ENCODE assay signal across 8 mouse cellular contexts in genomic region chr2:25545996-25546810, GRCm38 (mm10). TPM values are rescaled to one million over a fixed set of nuclear protein-coding genes. Genes with fewer than 3 reads are reported as not detected.
DNase-seq lines count a peak whose midpoint lies in the region; ATAC-seq lines count a peak whose summit lies in the region.

No protein-coding gene starts in this region.

- DNase-seq in kidney, postnatal 10 days, result no peak
- peak; percentile 18 for DNase-seq in MEL-GATA-1-ER (ENCODE audit: extremely low read depth, low read depth)
- no peak for DNase-seq in yolk sac, embryonic 10.5 days (ENCODE audit: low spot score)
- no peak for DNase-seq in thymus, postnatal 0 days (ENCODE audit: low spot score)

- H3K27me3 ChIP-seq in kidney, embryonic 14.5 days (ENCODE audit: control insufficient read depth, insufficient read depth, low read length), result no peaks in the 10 kb centered on the region
- no peaks in the 10 kb centered on the region for H3K27me3 ChIP-seq in intestine, embryonic 16.5 days (replicated peaks; ENCODE audit: control insufficient read depth, insufficient read depth, low read length)
- no peaks in the 10 kb centered on the region for H3K27me3 ChIP-seq in midbrain, embryonic 15.5 days (replicated peaks)

- peak overlapping the region; percentile 80 for H3K9ac ChIP-seq in kidney, embryonic 14.5 days (ENCODE audit: low read depth, low read length)
- H3K9ac ChIP-seq in intestine, embryonic 16.5 days (ENCODE audit: low read depth, low read length), result peak overlapping the region; percentile 87
- peak overlapping the region; percentile 49 for H3K9ac ChIP-seq in midbrain, embryonic 15.5 days

- H3K4me1 ChIP-seq in kidney, embryonic 14.5 days (ENCODE audit: control insufficient read depth, insufficient read depth, low read length), result peaks cover 14% of the 10 kb centered on the region
- peaks cover 6% of the 10 kb centered on the region for H3K4me1 ChIP-seq in intestine, embryonic 16.5 days (ENCODE audit: control insufficient read depth, insufficient read depth, low read length)
- H3K4me1 ChIP-seq in midbrain, embryonic 15.5 days, result peaks cover 11% of the 10 kb centered on the region

- WGBS in kidney, embryonic 14.5 days, result 9% methylated on average over 31 of the region's 43 CpGs
- 6% methylated on average over 43 of the region's 43 CpGs for WGBS in intestine, embryonic 16.5 days
- 7% methylated on average over 43 of the region's 43 CpGs for WGBS in midbrain, embryonic 15.5 days

- peak overlapping the region; percentile 64 for H3K27ac ChIP-seq in kidney, embryonic 14.5 days (ENCODE audit: low read depth, low read length)
- H3K27ac ChIP-seq in intestine, embryonic 16.5 days (ENCODE audit: low read length), result peak overlapping the region; percentile 67
- H3K27ac ChIP-seq in midbrain, embryonic 15.5 days, result 0 out of 2 replicates have a peak overlapping the region, but pooled peaks have one; percentile 59

- H3K4me2 ChIP-seq in kidney, embryonic 14.5 days (replicated peaks; ENCODE audit: low read depth, low read length), result peak overlapping the region; percentile 65
- peak overlapping the region; percentile 88 for H3K4me2 ChIP-seq in intestine, embryonic 16.5 days (ENCODE audit: low read depth, low read length)
- H3K4me2 ChIP-seq in midbrain, embryonic 15.5 days, result peak overlapping the region; percentile 70

- H3K4me3 ChIP-seq in kidney, embryonic 14.5 days (ENCODE audit: low read length), result peak overlapping the region; percentile 73
- H3K4me3 ChIP-seq in intestine, embryonic 16.5 days (ENCODE audit: low read length), result peak overlapping the region; percentile 79
- peak overlapping the region; percentile 67 for H3K4me3 ChIP-seq in midbrain, embryonic 15.5 days

- no peaks in the 10 kb centered on the region for H3K36me3 ChIP-seq in kidney, embryonic 14.5 days (ENCODE audit: control insufficient read depth, insufficient read depth, low read length)
- no peaks in the 10 kb centered on the region for H3K36me3 ChIP-seq in intestine, embryonic 16.5 days (ENCODE audit: control insufficient read depth, insufficient read depth, low read length)
- no peaks in the 10 kb centered on the region for H3K36me3 ChIP-seq in midbrain, embryonic 15.5 days (replicated peaks)

- ATAC-seq in kidney, embryonic 14.5 days (ENCODE audit: low FRiP score, low TSS enrichment), result peak; percentile 76
- ATAC-seq in erythroblast, adult 5-6 weeks (replicated peaks; ENCODE audit: low FRiP score, poor library complexity, severe bottlenecking), result peak; percentile 22
- peak; percentile 80 for ATAC-seq in intestine, embryonic 16.5 days
- peak; percentile 72 for ATAC-seq in midbrain, embryonic 15.5 days (replicated peaks)

- H3K9me3 ChIP-seq in kidney, embryonic 14.5 days (ENCODE audit: control insufficient read depth, low read length), result no peaks in the 10 kb centered on the region
- H3K9me3 ChIP-seq in intestine, embryonic 16.5 days (ENCODE audit: control insufficient read depth, low read length), result no peaks in the 10 kb centered on the region
- no peaks in the 10 kb centered on the region for H3K9me3 ChIP-seq in midbrain, embryonic 15.5 days

RNA-seq across cellular contexts. Expression of gene Traf2, which starts 0.5 kb away (rescaled TPM):
- polyA plus RNA-seq in kidney, embryonic 14.5 days (2014; fragmentation: Nextera tagmentation; extraction: Ambion mirVana), result 30.2 and 34.0 TPM in 2 replicates
- total RNA-seq in erythroblast, adult 5-6 weeks (2015; ENCODE audit: low replicate concordance), result 1.7 and 2.3 TPM in 2 replicates
- total RNA-seq in erythroblast, adult 5-6 weeks (2017; ENCODE audit: low replicate concordance), result 4.2 and 4.3 TPM in 2 replicates
- polyA plus RNA-seq in intestine, embryonic 16.5 days (2015; fragmentation: Nextera tagmentation; extraction: Ambion mirVana), result 28.4 and 34.1 TPM in 2 replicates
- 18.9 and 21.2 TPM in 2 replicates for polyA plus RNA-seq in midbrain, embryonic 15.5 days (2015; fragmentation: Nextera tagmentation; extraction: Ambion mirVana)
- polyA plus RNA-seq in thymus, postnatal 0 days (2015; fragmentation: Nextera tagmentation; extraction: Ambion mirVana), result 58.1 and 59.1 TPM in 2 replicates

RNA-seq across cellular contexts. Expression of gene Edf1, which starts 11.4 kb away (rescaled TPM):
- polyA plus RNA-seq in kidney, embryonic 14.5 days (2014; fragmentation: Nextera tagmentation; extraction: Ambion mirVana), result 314 and 436 TPM in 2 replicates
- 27.3 and 50.2 TPM in 2 replicates for total RNA-seq in erythroblast, adult 5-6 weeks (2015; ENCODE audit: low replicate concordance)
- total RNA-seq in erythroblast, adult 5-6 weeks (2017; ENCODE audit: low replicate concordance), result 32.2 and 32.9 TPM in 2 replicates
- 343 and 364 TPM in 2 replicates for polyA plus RNA-seq in intestine, embryonic 16.5 days (2015; fragmentation: Nextera tagmentation; extraction: Ambion mirVana)
- 352 and 378 TPM in 2 replicates for polyA plus RNA-seq in midbrain, embryonic 15.5 days (2015; fragmentation: Nextera tagmentation; extraction: Ambion mirVana)
- polyA plus RNA-seq in thymus, postnatal 0 days (2015; fragmentation: Nextera tagmentation; extraction: Ambion mirVana), result 466 and 515 TPM in 2 replicates

RNA-seq across cellular contexts. Expression of gene Mamdc4, which starts 28.4 kb away (rescaled TPM):
- 3.3 and 7.5 TPM in 2 replicates for polyA plus RNA-seq in kidney, embryonic 14.5 days (2014; fragmentation: Nextera tagmentation; extraction: Ambion mirVana)
- 2.5 and 7.1 TPM in 2 replicates for total RNA-seq in erythroblast, adult 5-6 weeks (2015; ENCODE audit: low replicate concordance)
- total RNA-seq in erythroblast, adult 5-6 weeks (2017; ENCODE audit: low replicate concordance), result 4.3 and 4.5 TPM in 2 replicates
- polyA plus RNA-seq in intestine, embryonic 16.5 days (2015; fragmentation: Nextera tagmentation; extraction: Ambion mirVana), result 582 and 797 TPM in 2 replicates
- 4.7 and 4.8 TPM in 2 replicates for polyA plus RNA-seq in midbrain, embryonic 15.5 days (2015; fragmentation: Nextera tagmentation; extraction: Ambion mirVana)
- polyA plus RNA-seq in thymus, postnatal 0 days (2015; fragmentation: Nextera tagmentation; extraction: Ambion mirVana), result 0.53 and 1.0 TPM in 2 replicates

RNA-seq across cellular contexts. Expression of gene Phpt1, which starts 28.8 kb away (rescaled TPM):
- polyA plus RNA-seq in kidney, embryonic 14.5 days (2014; fragmentation: Nextera tagmentation; extraction: Ambion mirVana), result 229 and 294 TPM in 2 replicates
- total RNA-seq in erythroblast, adult 5-6 weeks (2015; ENCODE audit: low replicate concordance), result 0.96 and 7.1 TPM in 2 replicates
- 2.1 TPM in 1 of 2 replicates, not detected in the other for total RNA-seq in erythroblast, adult 5-6 weeks (2017; ENCODE audit: low replicate concordance)
- 145 and 176 TPM in 2 replicates for polyA plus RNA-seq in intestine, embryonic 16.5 days (2015; fragmentation: Nextera tagmentation; extraction: Ambion mirVana)
- polyA plus RNA-seq in midbrain, embryonic 15.5 days (2015; fragmentation: Nextera tagmentation; extraction: Ambion mirVana), result 155 and 162 TPM in 2 replicates
- 184 and 191 TPM in 2 replicates for polyA plus RNA-seq in thymus, postnatal 0 days (2015; fragmentation: Nextera tagmentation; extraction: Ambion mirVana)

RNA-seq across cellular contexts. Expression of gene Ajm1, which starts 35.4 kb away (rescaled TPM):
- 0.07 and 0.18 TPM in 2 replicates for polyA plus RNA-seq in kidney, embryonic 14.5 days (2014; fragmentation: Nextera tagmentation; extraction: Ambion mirVana)
- 0.63 TPM in 1 of 2 replicates, not detected in the other for total RNA-seq in erythroblast, adult 5-6 weeks (2015; ENCODE audit: low replicate concordance)
- total RNA-seq in erythroblast, adult 5-6 weeks (2017; ENCODE audit: low replicate concordance), result not detected in 2 replicates
- polyA plus RNA-seq in intestine, embryonic 16.5 days (2015; fragmentation: Nextera tagmentation; extraction: Ambion mirVana), result 0.93 and 1.4 TPM in 2 replicates
- 13.8 and 14.1 TPM in 2 replicates for polyA plus RNA-seq in midbrain, embryonic 15.5 days (2015; fragmentation: Nextera tagmentation; extraction: Ambion mirVana)
- polyA plus RNA-seq in thymus, postnatal 0 days (2015; fragmentation: Nextera tagmentation; extraction: Ambion mirVana), result 0.04 and 0.49 TPM in 2 replicates

Comparison
In these comparisons a context has a peak if more than half of its experiments do, and no peak if none do; other contexts are left out.
1. ATAC-seq: peak in every context shown above with its lines; median percentile 80 in intestine, embryonic 16.5 days; 76 in kidney, embryonic 14.5 days; 72 in midbrain, embryonic 15.5 days; 22 in erythroblast, adult 5-6 weeks.
2. RNA of gene Mamdc4, which starts 28.4 kb away (polyA plus RNA-seq): 582 to 797 TPM in intestine, embryonic 16.5 days; 3.3 to 7.5 TPM in kidney, embryonic 14.5 days, 4.7 to 4.8 TPM in midbrain, embryonic 15.5 days and 0.53 to 1.0 TPM in thymus, postnatal 0 days; every median in the first group is over 10 times any median in the second.
3. Peak in every context shown above with its lines, with median percentiles within 50 percentile points of each other: H3K27ac ChIP-seq, H3K4me2 ChIP-seq, H3K4me3 ChIP-seq and H3K9ac ChIP-seq.